Mouse (Mus musculus) thymus, postnatal 4 days (tissue): Measurements from ENCODE around the gene 9230112D13Rik.

Source experiments
- DNase-seq: peaks from one replicate; pipeline ENCODE4 v3.0.0; 2021

9230112D13Rik gene

DNA sequence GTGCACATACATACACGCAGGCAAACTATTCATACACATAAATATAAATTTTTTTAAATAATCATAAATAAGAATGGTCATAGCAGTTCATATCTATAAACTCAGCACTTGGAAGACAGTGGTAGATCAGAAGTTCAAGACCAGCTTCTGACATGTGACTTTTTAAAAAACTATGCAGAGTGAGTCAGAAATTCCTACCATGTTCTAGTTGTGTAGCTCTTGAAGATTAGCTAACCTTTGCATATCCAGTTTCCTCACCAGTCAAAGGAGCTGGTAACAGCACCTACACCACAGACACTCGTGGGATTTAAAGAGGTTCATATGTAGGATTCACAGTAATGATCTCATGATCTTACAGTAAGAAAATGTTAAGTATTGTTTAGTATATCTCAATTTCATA, 29.9 kb downstream of the 9230112D13Rik start:
- DNase-seq: no peak

DNA sequence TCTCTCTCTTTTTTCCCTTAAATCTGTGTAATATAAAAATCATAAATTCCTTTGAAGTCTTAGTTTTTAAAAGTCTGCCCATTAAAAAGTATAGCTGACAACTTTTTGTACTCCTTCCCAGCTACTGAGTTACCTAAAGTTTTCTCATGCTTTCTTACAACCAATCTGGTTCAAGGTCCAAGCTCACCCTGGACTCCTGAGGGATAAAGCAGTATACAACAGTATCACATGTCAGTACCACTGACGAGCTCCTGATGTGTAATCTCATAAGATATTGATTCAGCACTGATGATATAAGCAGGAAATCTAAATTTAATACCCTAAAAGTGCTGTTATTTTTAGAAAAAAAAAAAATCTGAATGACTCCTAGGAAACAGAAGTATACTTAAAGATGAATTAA, 31.6 kb downstream of the 9230112D13Rik start:
- no peak for DNase-seq

DNA sequence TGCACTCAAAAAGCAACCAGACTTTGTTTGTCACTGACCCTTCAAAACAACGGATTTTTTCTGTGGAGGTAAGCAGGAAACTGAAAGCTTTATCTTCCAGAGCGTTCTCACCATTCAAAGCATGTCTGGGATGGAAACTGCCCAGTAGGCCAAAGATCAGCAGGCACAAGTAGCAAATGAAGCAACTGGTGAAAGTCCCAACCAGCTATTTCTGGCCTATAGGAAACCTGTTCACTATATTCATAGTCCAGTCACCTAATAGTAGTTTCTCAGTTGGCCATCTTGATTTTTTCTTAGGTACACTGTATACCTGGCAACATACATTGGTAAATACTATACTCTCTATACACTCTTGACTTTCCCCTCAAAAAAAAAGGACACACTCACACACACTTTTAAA, 32.7 kb downstream of the 9230112D13Rik start:
- DNase-seq: no peak

DNA sequence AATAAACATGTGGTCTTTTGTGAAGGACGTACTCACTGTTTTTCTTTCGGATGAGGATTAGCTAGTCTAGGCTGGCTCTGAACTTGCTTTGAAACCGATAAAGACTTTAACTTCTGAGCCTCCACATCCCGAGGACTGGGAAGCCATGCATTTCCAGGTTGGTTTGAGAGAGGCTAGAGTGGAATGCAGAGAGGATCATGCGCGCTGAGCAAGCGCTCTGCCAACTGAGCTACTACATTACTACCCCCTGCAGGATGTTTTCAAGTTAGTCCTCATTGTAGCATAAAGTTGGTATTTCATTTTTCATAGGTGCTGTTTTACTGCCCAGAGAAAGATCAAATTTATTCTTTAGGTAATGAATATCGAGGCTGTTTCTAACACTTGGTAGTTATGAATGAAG, 36.4 kb downstream of the 9230112D13Rik start:
- DNase-seq: no peak

DNA sequence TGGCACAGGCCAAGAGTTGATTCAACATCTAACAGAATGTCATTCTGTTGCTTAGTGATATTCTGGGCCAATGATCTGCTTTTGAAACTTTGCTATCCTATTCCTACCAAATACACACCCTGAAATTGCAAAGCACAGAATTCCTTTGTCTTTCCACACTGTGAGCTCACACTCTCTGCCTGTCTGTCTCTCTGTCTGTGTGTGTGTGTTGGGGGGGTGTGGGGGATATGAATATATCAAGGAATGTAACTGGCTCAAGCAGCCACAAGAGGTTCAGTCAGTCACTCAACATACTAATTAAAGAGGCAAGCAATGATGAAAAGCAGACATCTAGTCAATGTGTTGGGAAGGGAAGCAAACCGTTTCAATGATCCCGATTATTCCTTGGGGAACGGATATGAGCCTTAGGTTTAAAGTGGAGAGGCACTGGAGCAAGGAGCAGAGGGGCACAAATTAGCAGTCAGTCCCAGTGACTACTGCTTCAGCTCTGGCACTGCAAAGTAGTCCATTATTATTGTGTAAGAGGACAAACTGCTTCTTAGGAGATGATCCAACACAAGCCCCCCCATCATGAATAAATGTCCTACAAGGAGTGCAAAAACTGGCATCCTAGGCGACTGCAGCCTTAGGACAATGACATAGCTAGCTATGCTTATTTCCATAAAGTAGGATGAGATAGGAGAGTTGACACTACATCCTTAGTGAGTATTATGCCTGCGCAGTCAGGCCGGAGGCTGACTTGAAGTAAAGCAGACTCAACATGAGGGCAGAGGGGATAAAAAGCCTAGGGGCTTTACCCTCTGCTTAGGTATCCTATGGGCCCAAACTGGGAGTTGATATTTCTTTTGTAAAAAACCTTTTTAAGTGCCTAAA, 38.9 kb downstream of the 9230112D13Rik start:
- DNase-seq: no peak

DNA sequence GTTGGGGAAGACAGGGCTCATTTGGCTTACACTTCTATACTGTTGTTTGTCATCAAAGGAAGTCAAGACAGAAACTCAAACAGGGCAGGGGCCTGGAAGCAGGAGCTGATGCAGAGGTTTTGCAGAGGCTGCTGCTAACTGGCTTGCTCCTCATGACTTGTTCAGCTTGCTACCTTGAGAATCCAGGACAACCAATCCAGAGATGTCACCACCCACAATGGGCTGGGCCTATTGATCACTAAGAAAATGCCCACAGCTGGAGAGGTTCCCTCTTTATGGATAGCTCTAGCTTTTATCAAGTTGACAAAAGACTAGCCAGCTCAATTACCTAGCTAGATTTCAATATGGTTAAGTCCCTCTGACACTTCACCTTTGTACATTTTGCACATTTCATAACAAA, 51.0 kb downstream of the 9230112D13Rik start:
- DNase-seq: no peak

DNA sequence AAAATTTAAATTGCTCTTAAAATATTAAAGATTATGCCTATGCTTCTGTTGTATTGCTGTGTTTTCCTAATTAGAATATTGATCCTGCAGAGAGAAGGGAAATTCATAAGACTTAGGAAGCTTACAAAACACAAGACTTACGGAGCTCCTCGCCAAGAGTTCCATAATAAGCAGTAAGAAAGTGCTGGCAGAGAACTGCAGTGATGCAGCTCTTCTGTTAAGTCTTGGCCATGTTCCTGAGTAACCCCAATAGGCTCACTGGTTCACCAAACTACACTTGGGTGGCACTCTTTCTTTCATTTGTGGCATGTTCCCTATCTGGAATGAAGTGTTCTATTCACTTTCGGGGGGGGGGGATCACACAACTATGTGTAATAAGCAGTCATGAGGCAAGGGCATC, 56.3 kb downstream of the 9230112D13Rik start:
- DNase-seq: no peak
